12 mouse cellular contexts compared by ENCODE assay signal in genomic region chr12:113152991-113153525, GRCm38 (mm10). TPM values are rescaled to one million over a fixed set of nuclear protein-coding genes. Genes with fewer than 3 reads are reported as not detected.
A peak's percentile ranks its signal among the peaks of the same experiment; 100 is the strongest.
DNase-seq lines count a peak whose midpoint lies in the region; ATAC-seq and TF ChIP-seq lines count a peak whose summit lies in the region.
"Had no signal": no experiment of that assay in that cellular context is flagged by ENCODE, and none has a peak within 500 bp of the region (broad histone marks: within the 10 kb centered on the region; RNA-seq: fewer than 3 reads in every experiment).

No protein-coding gene starts in this region.

- H3K27ac ChIP-seq in liver, embryonic 11.5 days (ENCODE audit: low read depth, low read length), result no peak overlapping the region
- H3K27ac ChIP-seq in embryonic facial prominence, embryonic 15.5 days (replicated peaks), result no peak overlapping the region
- H3K27ac ChIP-seq in liver, postnatal 0 days (ENCODE audit: low read depth), result no peak overlapping the region
- no peak overlapping the region for H3K27ac ChIP-seq in layer of hippocampus, adult 2 months
- H3K27ac ChIP-seq: limb, embryonic 13.5 days had no signal

- H3K9me3 ChIP-seq in liver, embryonic 11.5 days (ENCODE audit: control insufficient read depth, low read length), result no peaks in the 10 kb centered on the region
- H3K9me3 ChIP-seq in embryonic facial prominence, embryonic 15.5 days (replicated peaks), result no peaks in the 10 kb centered on the region
- no peaks in the 10 kb centered on the region for H3K9me3 ChIP-seq in liver, postnatal 0 days (ENCODE audit: low read length)
- H3K9me3 ChIP-seq: limb, embryonic 13.5 days had no signal

- H3K4me1 ChIP-seq in liver, embryonic 11.5 days (replicated peaks; ENCODE audit: control insufficient read depth, insufficient read depth, low read length), result peaks cover 33% of the 10 kb centered on the region
- peaks cover 52% of the 10 kb centered on the region for H3K4me1 ChIP-seq in embryonic facial prominence, embryonic 15.5 days
- H3K4me1 ChIP-seq in liver, postnatal 0 days (ENCODE audit: insufficient read depth), result peaks cover 42% of the 10 kb centered on the region

- H3K27me3 ChIP-seq in liver, embryonic 11.5 days (replicated peaks; ENCODE audit: control insufficient read depth, insufficient read depth, low read length), result peaks cover 4% of the 10 kb centered on the region
- peaks cover 21% of the 10 kb centered on the region for H3K27me3 ChIP-seq in embryonic facial prominence, embryonic 15.5 days
- H3K27me3 ChIP-seq in liver, postnatal 0 days (ENCODE audit: insufficient read depth, low read length), result peaks cover 17% of the 10 kb centered on the region

- DNase-seq in cerebellum, adult 9-11 months, result peak; percentile 27
- no peak for DNase-seq in cerebellum, postnatal 25 days
- DNase-seq in liver, embryonic 11.5 days (ENCODE audit: low spot score), result no peak
- no peak for DNase-seq in liver
- no peak for DNase-seq in liver, postnatal 0 days
- DNase-seq in layer of hippocampus, adult 2 months (ENCODE audit: low spot score in 2 of 2), result no peak
- DNase-seq in layer of hippocampus, adult 8-10 months (ENCODE audit: low spot score in 2 of 2), result no peak
- DNase-seq: adrenal gland, postnatal 14 days; kidney, adult 9 months; midbrain, embryonic 14.5 days had no signal

- WGBS in liver, embryonic 11.5 days, result 79% methylated on average over 6 of the region's 6 CpGs
- 83% methylated on average over 6 of the region's 6 CpGs for WGBS in embryonic facial prominence, embryonic 15.5 days
- 69% methylated on average over 6 of the region's 6 CpGs for WGBS in liver, postnatal 0 days (ENCODE audit: insufficient replicate concordance)

- H3K4me2 ChIP-seq in liver, embryonic 11.5 days, result peak overlapping the region; percentile 77
- H3K4me2 ChIP-seq in embryonic facial prominence, embryonic 15.5 days (replicated peaks), result peak overlapping the region; percentile 85; the same call in 1 of the 2 replicates
- peak overlapping the region; percentile 75; the same call in 1 of the 2 replicates for H3K4me2 ChIP-seq in liver, postnatal 0 days (ENCODE audit: low read depth, low read length)

- H3K4me3 ChIP-seq in liver, embryonic 11.5 days (ENCODE audit: low read depth, low read length), result 0 out of 2 replicates have a peak overlapping the region, but pooled peaks have one; percentile 51
- H3K4me3 ChIP-seq in embryonic facial prominence, embryonic 15.5 days (replicated peaks), result peak overlapping the region; percentile 55
- H3K4me3 ChIP-seq in liver, postnatal 0 days (ENCODE audit: low read depth, low read length), result peak overlapping the region; percentile 50
- no peak overlapping the region for H3K4me3 ChIP-seq in layer of hippocampus, adult 2 months

- no peaks in the 10 kb centered on the region for H3K36me3 ChIP-seq in liver, embryonic 11.5 days (ENCODE audit: control insufficient read depth, insufficient read depth, low read length)
- H3K36me3 ChIP-seq in embryonic facial prominence, embryonic 15.5 days, result no peaks in the 10 kb centered on the region
- H3K36me3 ChIP-seq in liver, postnatal 0 days (replicated peaks; ENCODE audit: insufficient read depth, low read length), result no peaks in the 10 kb centered on the region

- no peak for TF ChIP-seq CTCF in liver, postnatal 0 days (IDR thresholded peaks at IDR 0.05; ENCODE audit: low read depth)
- TF ChIP-seq CTCF in layer of hippocampus, adult 2 months (conservative IDR thresholded peaks at IDR 0.05), result no peak

- no peak for TF ChIP-seq EP300 in liver, postnatal 0 days (IDR thresholded peaks at IDR 0.05; ENCODE audit: low read depth)

- no peak overlapping the region for H3K9ac ChIP-seq in liver, embryonic 11.5 days (ENCODE audit: low read depth, low read length)
- H3K9ac ChIP-seq in embryonic facial prominence, embryonic 15.5 days, result no peak overlapping the region
- no peak overlapping the region for H3K9ac ChIP-seq in liver, postnatal 0 days (replicated peaks)

- ATAC-seq in liver, embryonic 11.5 days (replicated peaks; ENCODE audit: low FRiP score), result no peak
- ATAC-seq in embryonic facial prominence, embryonic 15.5 days (ENCODE audit: insufficient number of reproducible peaks, low FRiP score, low TSS enrichment, low read depth), result no peak
- ATAC-seq in liver, postnatal 0 days, result no peak

RNA-seq across cellular contexts. Expression of gene Tedc1, which starts 3.2 kb away (rescaled TPM):
- polyA plus RNA-seq in liver, embryonic 11.5 days (2014; fragmentation: Nextera tagmentation; extraction: Ambion mirVana), result 23.5 and 24.2 TPM in 2 replicates
- polyA plus RNA-seq in embryonic facial prominence, embryonic 15.5 days (2015; fragmentation: Nextera tagmentation; extraction: Ambion mirVana), result 29.6 and 36.8 TPM in 2 replicates
- polyA plus RNA-seq in liver, postnatal 0 days (2015; fragmentation: Nextera tagmentation; extraction: Ambion mirVana), result 3.9 and 4.6 TPM in 2 replicates
- total RNA-seq in layer of hippocampus, adult 2 months (2021), result 1 to 10 TPM; 1.3 to 1.4 TPM
- 1 to 10 TPM; 1.2 to 2.2 (median 1.4) TPM for total RNA-seq in layer of hippocampus, adult 8-10 months (2022)

RNA-seq across cellular contexts. Expression of gene Crip1, which starts 6.9 kb away (rescaled TPM):
- polyA plus RNA-seq in liver, embryonic 11.5 days (2014; fragmentation: Nextera tagmentation; extraction: Ambion mirVana), result 148 and 150 TPM in 2 replicates
- polyA plus RNA-seq in embryonic facial prominence, embryonic 15.5 days (2015; fragmentation: Nextera tagmentation; extraction: Ambion mirVana), result 436 and 462 TPM in 2 replicates
- 174 and 181 TPM in 2 replicates for polyA plus RNA-seq in liver, postnatal 0 days (2015; fragmentation: Nextera tagmentation; extraction: Ambion mirVana)
- 10 to 100 TPM; 11.9 to 12.9 TPM for total RNA-seq in layer of hippocampus, adult 2 months (2021)
- 10 to 100 TPM; 10.9 to 27.6 (median 18.7) TPM for total RNA-seq in layer of hippocampus, adult 8-10 months (2022)

RNA-seq across cellular contexts. Expression of gene Crip2, which starts 13.0 kb away (rescaled TPM):
- polyA plus RNA-seq in liver, embryonic 11.5 days (2014; fragmentation: Nextera tagmentation; extraction: Ambion mirVana), result 80.6 and 86.9 TPM in 2 replicates
- 150 and 162 TPM in 2 replicates for polyA plus RNA-seq in embryonic facial prominence, embryonic 15.5 days (2015; fragmentation: Nextera tagmentation; extraction: Ambion mirVana)
- 65.1 and 67.4 TPM in 2 replicates for polyA plus RNA-seq in liver, postnatal 0 days (2015; fragmentation: Nextera tagmentation; extraction: Ambion mirVana)
- total RNA-seq in layer of hippocampus, adult 2 months (2021), result 10 to 100 TPM; 90.3 to 99.5 TPM
- 10 to 100 TPM; 75.5 to 95.0 (median 89.1) TPM for total RNA-seq in layer of hippocampus, adult 8-10 months (2022)

RNA-seq across cellular contexts. Expression of gene Tmem121, which starts 32.7 kb away (rescaled TPM):
- polyA plus RNA-seq in liver, embryonic 11.5 days (2014; fragmentation: Nextera tagmentation; extraction: Ambion mirVana), result 1.1 and 2.0 TPM in 2 replicates
- 17.0 and 17.5 TPM in 2 replicates for polyA plus RNA-seq in embryonic facial prominence, embryonic 15.5 days (2015; fragmentation: Nextera tagmentation; extraction: Ambion mirVana)
- 0.20 and 0.21 TPM in 2 replicates for polyA plus RNA-seq in liver, postnatal 0 days (2015; fragmentation: Nextera tagmentation; extraction: Ambion mirVana)
- total RNA-seq in layer of hippocampus, adult 2 months (2021), result 10 to 100 TPM; 19.7 to 20.7 TPM
- 10 to 100 TPM; 17.9 to 23.1 (median 19.9) TPM for total RNA-seq in layer of hippocampus, adult 8-10 months (2022)

RNA-seq across cellular contexts. Expression of gene Mta1, which starts 55.0 kb away (rescaled TPM):
- 17.7 and 19.2 TPM in 2 replicates for polyA plus RNA-seq in liver, embryonic 11.5 days (2014; fragmentation: Nextera tagmentation; extraction: Ambion mirVana)
- 14.7 and 15.6 TPM in 2 replicates for polyA plus RNA-seq in embryonic facial prominence, embryonic 15.5 days (2015; fragmentation: Nextera tagmentation; extraction: Ambion mirVana)
- 3.6 and 3.9 TPM in 2 replicates for polyA plus RNA-seq in liver, postnatal 0 days (2015; fragmentation: Nextera tagmentation; extraction: Ambion mirVana)
- total RNA-seq in layer of hippocampus, adult 2 months (2021), result 10 to 100 TPM; 76.0 to 76.9 TPM
- total RNA-seq in layer of hippocampus, adult 8-10 months (2022), result 10 to 100 TPM; 70.5 to 74.8 (median 72.0) TPM
